Mouse (Mus musculus) forebrain, postnatal 0 days (tissue): ENCODE measurements around the gene Orai1. TPM values are rescaled to one million over a fixed set of nuclear protein-coding genes. Genes with fewer than 3 reads are reported as not detected.

Experiments used
- ATAC-seq: fragments of 200-750 bp; cut with Nextera tagmentation; 2 replicates; pipeline ENCODE4 v1.8.0; 2017; ENCODE audit warnings: mild to moderate bottlenecking, moderate library complexity
- DNase-seq: peaks from one replicate; pipeline ENCODE4 v3.0.0-alpha.2; 2015
- H3K27ac ChIP-seq: fragments of 300-500 bp; sonication (generic); 2 replicates; pipeline ENCODE4 v1.5.1; 2014; ENCODE audit warnings: low read depth, mild to moderate bottlenecking, antibody characterized with exemption, low read length, moderate library complexity, mixed read lengths
- H3K27me3 ChIP-seq: fragments of 300-500 bp; sonication (generic); 2 replicates; pipeline ENCODE4 v1.6.1; 2014; ENCODE audit warnings: mild to moderate bottlenecking, low read length, mixed read lengths; ENCODE audit not compliant: insufficient read depth
- H3K36me3 ChIP-seq: fragments of 300-500 bp; sonication (generic); 2 replicates; pipeline ENCODE4 v1.6.1; 2014; ENCODE audit warnings: mild to moderate bottlenecking, moderate library complexity; ENCODE audit not compliant: insufficient read depth
- H3K4me1 ChIP-seq: fragments of 300-500 bp; sonication (generic); 2 replicates; pipeline ENCODE4 v1.6.1; 2014; ENCODE audit warnings: antibody characterized with exemption; ENCODE audit not compliant: insufficient read depth
- H3K4me2 ChIP-seq: fragments of 300-500 bp; sonication (generic); 2 replicates; pipeline ENCODE4 v1.6.1; 2014; ENCODE audit warnings: low read depth, mild to moderate bottlenecking, moderate library complexity
- H3K4me3 ChIP-seq: fragments of 300-500 bp; sonication (generic); 2 replicates; pipeline ENCODE4 v1.5.1; 2014; ENCODE audit warnings: low read depth, low read length, mixed read lengths
- H3K9ac ChIP-seq: fragments of 300-500 bp; sonication (generic); 2 replicates; pipeline ENCODE4 v1.6.1; 2014; ENCODE audit warnings: mild to moderate bottlenecking
- H3K9me3 ChIP-seq: fragments of 300-500 bp; sonication (generic); 2 replicates; pipeline ENCODE4 v1.6.1; 2016; ENCODE audit warnings: low read length
- CTCF ChIP-seq: sonication (generic); IDR thresholded peaks from 2 replicates; pipeline ENCODE4 v1.5.1; 2016; ENCODE audit warnings: antibody characterized with exemption, control low read depth, low read depth
- WGBS: fragments of 180-500 bp; shearing (Covaris S2); extraction: QIAGEN DNeasy Blood & Tissue Kit; methylation state at CpG from one replicate; pipeline ENCODE4 v1.1.7; 2014; 5-methylcytosine and 5-hydroxymethylcytosine counted together
- polyA plus RNA-seq: library from polyadenylated mRNA; unstranded; fragments of >200 nt; fragmentation: Nextera tagmentation; extraction: Ambion mirVana; gene quantifications from 2 replicates; pipeline ENCODE4 v1.2.1, GENCODE M21; 2015
- total RNA-seq: library from RNA; depleted of rRNA; stranded (reverse); fragments of >200 nt; gene quantifications from 2 replicates; pipeline ENCODE4 v1.2.3, GENCODE M21; 2014

Gene Orai1
- total and polyA plus RNA-seq, 2 experiments from 2014 or later = 14.4 to 19.4 TPM

DNA sequence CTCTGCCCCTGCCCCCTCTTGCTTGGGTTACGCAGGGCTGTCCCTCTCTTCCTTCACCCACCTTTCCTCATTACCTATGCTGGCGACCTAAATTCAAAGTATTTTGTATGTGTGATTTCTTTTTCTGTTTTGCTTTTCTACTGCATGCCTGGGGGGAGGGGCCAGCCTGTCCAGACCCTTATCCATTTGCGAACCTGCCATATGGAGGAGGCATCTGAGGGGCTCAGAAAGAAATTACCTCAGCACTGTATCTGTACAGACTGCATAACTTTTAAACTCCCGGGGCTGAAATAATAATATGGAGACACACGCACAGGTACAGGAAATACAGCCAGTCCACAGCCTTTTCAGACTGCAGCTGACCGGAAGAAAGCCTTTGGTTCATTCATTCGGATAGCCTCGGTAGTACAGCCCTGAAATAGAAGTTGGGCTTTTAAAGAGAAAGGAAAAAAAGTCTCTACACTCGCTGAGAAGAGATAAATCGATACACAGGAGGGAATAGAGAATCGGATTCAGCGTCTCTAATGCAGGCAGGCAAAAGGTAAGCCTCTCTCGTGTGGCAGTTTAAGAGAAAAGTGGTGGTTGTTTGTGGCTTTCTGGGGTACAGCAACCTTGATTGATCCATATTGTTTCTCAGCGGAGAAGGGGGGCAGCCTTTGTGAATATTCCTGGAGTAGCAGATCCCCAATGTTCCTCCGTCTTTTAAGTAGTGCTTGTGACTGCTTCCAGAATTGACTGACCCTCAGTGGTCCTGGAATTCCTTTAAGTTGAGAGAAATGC lies 25.1 kb upstream of the Orai1 start, which contains the start of gene Kdm2b:
Gene Kdm2b, minus strand, starts transcription at position 273 of the 780 bp plus-strand sequence.
- Histone ChIP-seq H3K9ac (peak within 1 kb of the TSS; percentile 64), H3K4me2 (peak within 1 kb of the TSS; percentile 99), H3K27me3 (no peaks in the 10 kb centered on the region), H3K4me3 (peak within 1 kb of the TSS; percentile 77), H3K36me3 (no peaks in the 10 kb centered on the region), H3K9me3 (no peaks in the 10 kb centered on the region), H3K4me1 (peaks cover 18% of the 10 kb centered on the region), H3K27ac (peak within 1 kb of the TSS; percentile 85)
- no peak for TF ChIP-seq CTCF
- 5% methylated on average over 15 of the region's 15 CpGs for WGBS
- peak; percentile 14; the same call in 1 of the 2 replicates for ATAC-seq
- DNase-seq = no peak

DNA sequence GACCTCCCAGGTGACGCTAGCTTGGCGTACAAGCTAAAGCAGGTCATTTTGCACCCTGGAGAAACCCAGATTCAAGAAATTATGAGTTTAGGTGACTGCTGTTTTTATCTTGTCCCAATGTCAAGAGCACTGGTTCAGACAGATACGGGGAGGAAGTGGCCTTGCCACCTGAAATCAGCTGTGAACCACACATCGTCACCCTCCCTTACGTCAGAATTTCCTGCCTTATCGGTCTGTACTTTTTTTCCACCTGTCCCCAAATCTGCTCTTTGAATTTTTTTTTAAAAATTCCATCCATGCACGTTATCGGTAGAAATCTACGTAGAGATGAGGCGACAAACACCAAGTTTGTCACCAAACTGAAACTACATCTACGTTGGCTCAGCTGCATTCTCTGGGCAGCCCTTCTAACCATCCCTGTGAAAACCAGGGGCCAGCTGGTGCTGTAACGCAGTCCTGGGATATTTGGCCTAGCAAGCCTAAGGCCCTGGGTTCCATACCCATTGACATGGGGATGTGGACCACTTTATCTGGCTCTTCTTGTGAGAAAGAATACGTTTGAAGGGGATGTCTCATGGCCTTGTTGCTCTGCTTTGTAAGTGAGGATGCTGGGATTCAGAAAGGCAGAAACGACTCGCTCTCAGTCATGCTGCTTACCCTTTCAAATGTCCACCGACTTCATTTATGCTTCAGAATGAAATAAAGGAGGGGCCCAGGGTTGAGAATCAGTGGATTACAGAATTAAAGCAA lies 24.3 kb upstream of the Orai1 start:
- DNase-seq (no peak), ATAC-seq (no peak)
- H3K27ac ChIP-seq = 0 out of 2 replicates have a peak overlapping the region, but pooled peaks have one; percentile 35
- peaks cover 14% of the 10 kb centered on the region; the same call in 1 of the 2 replicates for H3K4me1 ChIP-seq
- H3K9ac ChIP-seq = peak overlapping the region; percentile 64
- H3K4me2 ChIP-seq = peak overlapping the region; percentile 99
- peak overlapping the region; percentile 77 for H3K4me3 ChIP-seq
- no peaks in the 10 kb centered on the region for H3K27me3 ChIP-seq
- H3K36me3 ChIP-seq = no peaks in the 10 kb centered on the region
- WGBS = 19% methylated on average over 16 of the region's 16 CpGs
- H3K9me3 ChIP-seq = no peaks in the 10 kb centered on the region
- TF ChIP-seq CTCF = no peak

DNA sequence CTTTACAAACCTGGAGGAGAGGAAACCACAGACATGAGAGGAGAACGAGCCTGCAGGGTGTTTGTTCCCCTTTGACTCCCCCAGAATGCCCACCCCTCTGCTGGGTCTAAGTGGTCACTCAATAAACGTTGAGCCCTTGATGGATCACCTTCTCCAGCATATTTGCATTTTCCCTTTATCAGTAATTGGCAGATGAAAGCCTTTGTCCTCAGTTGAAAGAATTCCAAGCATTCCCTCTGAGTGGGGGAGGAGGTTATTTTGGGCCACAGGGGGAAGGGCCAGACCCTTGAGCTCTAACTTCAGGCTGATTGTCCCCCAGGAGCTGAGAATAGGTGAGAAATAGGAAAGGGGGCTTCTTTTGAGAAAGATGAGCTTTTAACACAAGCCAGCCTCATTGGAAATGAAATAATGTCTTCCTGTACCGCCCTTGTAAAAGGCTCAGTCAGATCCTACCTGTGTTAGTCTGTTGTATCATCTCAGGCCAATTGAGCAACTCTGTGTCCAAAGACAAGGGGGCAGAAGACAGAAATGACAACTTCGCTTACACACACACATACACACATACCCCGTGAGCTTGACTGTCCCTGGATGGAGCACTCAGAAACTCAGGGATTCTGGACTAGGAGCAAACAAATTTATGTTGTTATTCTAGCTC lies 23.4 kb upstream of the Orai1 start:
- Histone ChIP-seq H3K4me2 (peak overlapping the region; percentile 99), H3K27ac (no peak overlapping the region), H3K9me3 (no peaks in the 10 kb centered on the region), H3K27me3 (no peaks in the 10 kb centered on the region), H3K36me3 (no peaks in the 10 kb centered on the region), H3K9ac (no peak overlapping the region), H3K4me1 (peaks cover 14% of the 10 kb centered on the region; the same call in 1 of the 2 replicates), H3K4me3 (peak overlapping the region; percentile 77; the same call in 1 of the 2 replicates)
- TF ChIP-seq CTCF = no peak
- WGBS = 36% methylated on average over 5 of the region's 5 CpGs
- DNase-seq (no peak), ATAC-seq (no peak)

DNA sequence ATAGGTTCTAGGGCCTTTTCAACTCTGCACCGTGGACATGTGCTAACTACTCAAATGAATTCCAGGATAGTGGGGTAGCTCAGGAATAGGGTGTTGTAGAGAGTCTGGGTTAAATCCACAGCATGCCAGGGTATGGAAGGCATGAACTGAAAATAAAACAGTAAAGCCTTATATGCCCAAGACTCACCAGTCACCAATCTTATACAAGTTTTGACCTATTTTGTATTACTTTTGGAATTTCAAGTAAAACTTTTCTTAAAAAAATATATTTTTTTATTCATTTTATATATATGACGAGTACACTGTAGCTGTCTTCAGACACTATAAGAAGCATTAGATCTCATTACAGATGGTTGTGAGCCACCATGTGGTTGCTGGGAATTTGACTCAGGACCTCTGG lies 21.1 kb upstream of the Orai1 start:
- no peaks in the 10 kb centered on the region for H3K36me3 ChIP-seq
- H3K4me1 ChIP-seq = no peaks in the 10 kb centered on the region
- no peak overlapping the region for H3K27ac ChIP-seq
- ATAC-seq (no peak), DNase-seq (no peak)
- no peaks in the 10 kb centered on the region for H3K9me3 ChIP-seq
- no peaks in the 10 kb centered on the region for H3K27me3 ChIP-seq
- H3K4me3 ChIP-seq = no peak overlapping the region
- no peak overlapping the region for H3K9ac ChIP-seq
- no peak for TF ChIP-seq CTCF
- H3K4me2 ChIP-seq = no peak overlapping the region
- 56% methylated on average over 2 of the region's 2 CpGs for WGBS

DNA sequence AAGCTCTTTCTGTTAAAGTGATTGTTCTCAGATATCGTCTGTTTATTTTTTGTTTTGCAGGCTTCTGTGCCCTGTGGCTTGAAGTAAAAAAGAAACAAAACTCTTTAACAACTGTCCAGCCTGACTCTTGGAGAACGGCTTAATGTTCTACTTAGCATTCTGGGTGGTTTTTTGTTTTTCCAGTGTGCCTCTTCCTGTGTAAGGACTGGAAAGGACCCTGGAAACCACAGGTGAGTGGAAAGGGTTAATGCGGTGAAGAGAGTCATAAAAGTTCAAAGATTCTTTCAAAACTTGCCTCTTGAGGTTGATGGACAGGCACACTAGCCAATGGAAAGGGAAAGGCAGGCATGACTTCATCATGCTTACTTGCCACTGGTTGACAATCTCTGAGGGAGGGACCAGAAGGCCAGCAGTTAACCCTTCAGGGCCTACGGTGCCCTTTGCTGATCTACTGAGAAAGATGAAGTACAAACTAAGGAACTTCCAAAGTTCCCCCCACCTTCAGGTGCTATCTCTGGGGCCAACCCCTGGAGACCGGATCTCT lies 20.5 kb upstream of the Orai1 start:
- DNase-seq = peak; percentile 86
- Histone ChIP-seq H3K4me2 (no peak overlapping the region), H3K9me3 (no peaks in the 10 kb centered on the region), H3K27me3 (no peaks in the 10 kb centered on the region), H3K9ac (no peak overlapping the region), H3K27ac (no peak overlapping the region), H3K4me1 (no peaks in the 10 kb centered on the region), H3K4me3 (no peak overlapping the region), H3K36me3 (no peaks in the 10 kb centered on the region)
- TF ChIP-seq CTCF = no peak
- WGBS = 7% methylated on average over 5 of the region's 5 CpGs
- peak; percentile 91 for ATAC-seq

DNA sequence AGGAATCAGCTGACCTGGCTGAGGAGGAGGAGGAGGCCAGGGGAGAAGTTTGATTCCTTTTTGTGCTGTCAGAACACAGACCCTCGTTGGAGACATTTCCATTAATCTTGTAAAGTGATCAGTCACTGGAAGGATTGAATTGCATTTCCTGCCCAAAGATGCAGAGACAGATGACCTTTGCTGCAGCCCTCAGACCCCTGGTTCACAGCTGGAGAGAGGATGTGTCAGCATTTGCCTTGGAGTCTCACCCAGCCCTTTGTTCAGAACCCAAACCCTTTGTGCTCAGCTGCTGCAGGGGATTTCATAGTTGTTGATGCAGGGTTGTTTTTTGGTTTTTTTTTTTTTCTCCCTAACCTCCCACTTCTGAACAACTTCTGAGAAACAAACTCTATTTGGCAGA lies 20.0 kb upstream of the Orai1 start:
- 4% methylated on average over 1 of the region's 1 CpGs for WGBS
- TF ChIP-seq CTCF = no peak
- Histone ChIP-seq H3K27ac (no peak overlapping the region), H3K27me3 (no peaks in the 10 kb centered on the region), H3K4me1 (no peaks in the 10 kb centered on the region), H3K9ac (no peak overlapping the region), H3K36me3 (no peaks in the 10 kb centered on the region), H3K9me3 (no peaks in the 10 kb centered on the region), H3K4me3 (no peak overlapping the region), H3K4me2 (no peak overlapping the region)
- DNase-seq (no peak), ATAC-seq (no peak)
